Mouse (Mus musculus) liver, postnatal 0 days (tissue): ENCODE data around the gene Galntl5. TPM values are rescaled to one million over a fixed set of nuclear protein-coding genes. Genes with fewer than 3 reads are reported as not detected.
"Not testable (repeated sequence)": the region's sequence is repeated elsewhere in the genome, so short reads cannot be mapped to it uniquely, and the experiment has no call there.

Source experiments
- ATAC-seq: fragments of 200-750 bp; cut with Nextera tagmentation; 2 replicates; pipeline ENCODE4 v1.8.0; 2017; ENCODE audit warnings: mild to moderate bottlenecking, moderate library complexity
- DNase-seq: peaks from one replicate; pipeline ENCODE4 v3.0.0-alpha.2; 2016
- H3K27ac ChIP-seq: fragments of 300-500 bp; sonication (generic); 2 replicates; pipeline ENCODE4 v1.5.1; 2014; ENCODE audit warnings: antibody characterized with exemption, moderate library complexity, mild to moderate bottlenecking, low read depth
- H3K27me3 ChIP-seq: fragments of 300-500 bp; sonication (generic); 2 replicates; pipeline ENCODE4 v1.6.1; 2014; ENCODE audit warnings: low read length, control low read depth, mixed read lengths; ENCODE audit not compliant: insufficient read depth
- H3K36me3 ChIP-seq: fragments of 300-500 bp; sonication (generic); replicated peaks from 2 replicates; pipeline ENCODE4 v1.6.1; 2014; ENCODE audit warnings: mild to moderate bottlenecking, control low read depth, low read length, moderate library complexity, mixed read lengths; ENCODE audit not compliant: insufficient read depth
- H3K4me1 ChIP-seq: fragments of 300-500 bp; sonication (generic); 2 replicates; pipeline ENCODE4 v1.6.1; 2014; ENCODE audit warnings: antibody characterized with exemption, mild to moderate bottlenecking, control low read depth; ENCODE audit not compliant: insufficient read depth
- H3K4me2 ChIP-seq: fragments of 300-500 bp; sonication (generic); 2 replicates; pipeline ENCODE4 v1.6.1; 2014; ENCODE audit warnings: low read depth, mild to moderate bottlenecking, low read length, moderate library complexity, mixed read lengths
- H3K4me3 ChIP-seq: fragments of 300-500 bp; sonication (generic); 2 replicates; pipeline ENCODE4 v1.5.1; 2014; ENCODE audit warnings: low read depth, low read length
- H3K9ac ChIP-seq: fragments of 300-500 bp; sonication (generic); replicated peaks from 2 replicates; pipeline ENCODE4 v1.6.1; 2014; ENCODE audit warnings: mild to moderate bottlenecking, moderate library complexity
- H3K9me3 ChIP-seq: fragments of 300-500 bp; sonication (generic); 2 replicates; pipeline ENCODE4 v1.6.1; 2016; ENCODE audit warnings: mild to moderate bottlenecking, control low read depth, low read length, mixed read lengths
- CTCF ChIP-seq: sonication (generic); IDR thresholded peaks from 2 replicates; pipeline ENCODE4 v1.5.1; 2016; ENCODE audit warnings: antibody characterized with exemption, low read depth
- EP300 ChIP-seq: IDR thresholded peaks from 2 replicates; pipeline ENCODE4 v1.6.1; 2016; ENCODE audit warnings: antibody characterized with exemption, low read depth, mild to moderate bottlenecking
- WGBS: fragments of 180-500 bp; shearing (Covaris S2); extraction: QIAGEN DNeasy Blood & Tissue Kit; methylation state at CpG from one replicate; pipeline ENCODE4 v1.1.7; 2014; ENCODE audit not compliant: insufficient replicate concordance; 5-methylcytosine and 5-hydroxymethylcytosine counted together
- polyA plus RNA-seq: library from polyadenylated mRNA; unstranded; fragments of >200 nt; fragmentation: Nextera tagmentation; extraction: Ambion mirVana; gene quantifications from 2 replicates; pipeline ENCODE4 v1.2.1, GENCODE M21; 2015

The Galntl5 gene
- polyA plus RNA-seq, 1 experiment from 2014 or later = not detected

GRCm38 (mm10) chr5:25183595-25183994, 2.3 kb downstream of the Galntl5 start:
- Histone ChIP-seq H3K27ac (no peak overlapping the region), H3K9ac (no peak overlapping the region), H3K9me3 (no peaks in the 10 kb centered on the region), H3K4me3 (no peak overlapping the region), H3K4me2 (no peak overlapping the region), H3K4me1 (no peaks in the 10 kb centered on the region), H3K27me3 (no peaks in the 10 kb centered on the region), H3K36me3 (no peaks in the 10 kb centered on the region)
- 84% methylated on average over 4 of the region's 4 CpGs for WGBS
- ATAC-seq = no peak
- DNase-seq = no peak
- TF ChIP-seq CTCF (no peak), EP300 (no peak)

DNA sequence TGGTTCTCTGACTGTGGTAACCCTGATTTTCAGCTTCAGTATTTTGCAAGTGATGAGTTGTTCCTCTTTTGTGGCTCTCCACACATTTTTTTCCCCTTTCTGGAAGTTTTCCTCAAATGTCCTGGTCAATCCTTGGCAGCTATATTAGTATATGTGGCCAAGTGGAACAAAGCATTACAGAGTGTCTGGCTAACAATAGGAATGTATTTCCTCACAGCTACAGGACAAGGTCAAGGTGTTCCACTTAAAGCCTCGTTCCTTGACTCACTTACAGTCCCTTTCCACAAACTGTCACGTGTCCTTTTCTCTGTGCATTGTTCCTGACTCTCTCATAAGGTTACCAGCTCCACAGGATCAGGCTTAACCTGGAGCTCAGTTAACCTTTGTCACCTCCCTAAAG, 3.3 kb downstream of the Galntl5 start:
- Histone ChIP-seq H3K9ac (no peak overlapping the region), H3K4me3 (no peak overlapping the region), H3K9me3 (no peaks in the 10 kb centered on the region), H3K36me3 (no peaks in the 10 kb centered on the region), H3K27me3 (no peaks in the 10 kb centered on the region), H3K27ac (no peak overlapping the region), H3K4me1 (no peaks in the 10 kb centered on the region), H3K4me2 (no peak overlapping the region)
- WGBS = 56% methylated on average over 2 of the region's 2 CpGs
- ATAC-seq (no peak), DNase-seq (no peak)
- TF ChIP-seq CTCF = no peak
- TF ChIP-seq EP300 = no peak

DNA sequence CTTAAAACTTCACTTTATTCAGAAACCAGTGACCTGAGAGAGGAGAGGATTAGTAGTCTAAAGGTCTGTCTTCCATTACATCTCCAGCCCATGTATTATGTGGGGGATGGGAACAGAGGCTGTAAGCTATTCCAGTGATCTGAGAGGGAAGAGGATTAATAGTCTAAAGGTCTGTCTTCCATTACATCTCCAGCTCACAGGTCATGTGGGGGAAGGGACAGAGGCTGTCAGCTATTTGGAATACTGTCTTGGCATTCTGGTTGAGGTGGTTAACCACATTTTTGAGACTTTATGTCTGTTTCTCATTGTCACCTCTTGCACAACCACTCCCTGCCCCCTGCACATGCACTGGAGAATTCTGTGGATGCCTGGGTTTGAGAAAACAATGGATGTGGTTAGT, 6.5 kb downstream of the Galntl5 start:
- Histone ChIP-seq H3K4me3 (no peak overlapping the region), H3K36me3 (no peaks in the 10 kb centered on the region), H3K27ac (no peak overlapping the region), H3K9ac (no peak overlapping the region), H3K4me2 (no peak overlapping the region), H3K4me1 (no peaks in the 10 kb centered on the region), H3K9me3 (no peaks in the 10 kb centered on the region), H3K27me3 (no peaks in the 10 kb centered on the region)
- DNase-seq (no peak), ATAC-seq (no peak)
- TF ChIP-seq EP300 (no peak), CTCF (no peak)

DNA sequence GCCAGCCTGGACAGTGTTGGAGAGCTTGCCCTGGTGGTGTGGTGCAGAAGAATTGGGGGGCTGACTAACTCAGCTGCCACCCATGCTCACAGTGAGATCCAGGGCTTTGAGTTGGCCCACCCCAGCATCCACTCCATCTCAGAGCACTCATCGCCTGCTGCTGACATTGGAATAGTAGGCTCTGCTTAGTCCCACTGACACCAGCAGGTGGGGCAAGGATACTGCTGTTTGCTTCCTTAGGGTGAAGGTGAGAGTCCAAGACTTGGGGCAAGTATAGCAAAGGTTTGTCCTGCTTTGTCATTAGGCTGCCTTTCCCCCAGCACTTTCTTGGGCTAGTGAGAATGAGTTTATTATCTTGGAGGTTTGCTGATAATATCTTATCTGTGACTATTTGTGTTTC, 7.5 kb downstream of the Galntl5 start:
- TF ChIP-seq CTCF = peak; percentile 73
- no peak for TF ChIP-seq EP300

DNA sequence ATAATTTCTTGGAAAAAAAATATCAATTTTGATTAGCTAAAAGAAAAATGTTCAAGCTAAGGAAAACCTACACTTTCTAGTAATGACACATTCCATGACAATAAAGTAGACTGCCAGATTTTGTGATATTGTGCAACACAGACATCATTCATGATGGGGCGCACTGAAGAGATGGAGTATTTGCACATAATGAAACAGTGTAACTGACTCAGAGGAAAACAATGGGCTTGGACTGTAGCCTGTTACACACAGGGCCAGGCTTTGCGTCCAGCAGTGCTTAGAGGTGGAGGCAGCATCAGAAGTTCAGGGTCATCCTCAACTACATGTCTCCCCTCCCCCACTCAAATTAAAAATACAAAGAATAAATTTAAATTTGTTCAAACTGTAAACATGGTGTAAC, 9.3 kb downstream of the Galntl5 start:
- no peak overlapping the region for H3K4me3 ChIP-seq
- H3K27ac ChIP-seq = no peak overlapping the region
- no peak overlapping the region for H3K4me2 ChIP-seq
- no peaks in the 10 kb centered on the region for H3K4me1 ChIP-seq
- no peaks in the 10 kb centered on the region for H3K27me3 ChIP-seq
- WGBS = 68% methylated on average over 2 of the region's 2 CpGs
- TF ChIP-seq CTCF (no peak), EP300 (no peak)
- no peaks in the 10 kb centered on the region for H3K9me3 ChIP-seq
- DNase-seq = no peak
- H3K9ac ChIP-seq = no peak overlapping the region
- no peaks in the 10 kb centered on the region for H3K36me3 ChIP-seq
- ATAC-seq = no peak

More for the DNA sequence above, 7.5 kb downstream of the Galntl5 start:
- Histone ChIP-seq H3K27ac (no peak overlapping the region), H3K9me3 (no peaks in the 10 kb centered on the region), H3K4me2 (no peak overlapping the region), H3K36me3 (no peaks in the 10 kb centered on the region), H3K27me3 (no peaks in the 10 kb centered on the region), H3K4me3 (no peak overlapping the region), H3K9ac (no peak overlapping the region), H3K4me1 (no peaks in the 10 kb centered on the region)
- DNase-seq (peak; percentile 34), ATAC-seq (no peak)
- WGBS = 44% methylated on average over 1 of the region's 1 CpGs

GRCm38 (mm10) chr5:25211872-25212271, 30.6 kb downstream of the Galntl5 start:
- ATAC-seq = no peak
- no peaks in the 10 kb centered on the region for H3K36me3 ChIP-seq
- no peaks in the 10 kb centered on the region for H3K9me3 ChIP-seq
- TF ChIP-seq EP300 = no peak
- TF ChIP-seq CTCF = no peak
- no peaks in the 10 kb centered on the region for H3K27me3 ChIP-seq
- H3K4me3 ChIP-seq = no peak overlapping the region
- no peaks in the 10 kb centered on the region for H3K4me1 ChIP-seq
- H3K27ac ChIP-seq = no peak overlapping the region
- H3K4me2 ChIP-seq = no peak overlapping the region
- 35% methylated on average over 1 of the region's 1 CpGs for WGBS
- no peak overlapping the region for H3K9ac ChIP-seq
- no peak for DNase-seq

- DNase-seq, H3K27ac ChIP-seq, ATAC-seq, H3K9ac ChIP-seq, H3K4me1 ChIP-seq, H3K36me3 ChIP-seq, H3K27me3 ChIP-seq, H3K4me2 ChIP-seq, H3K9me3 ChIP-seq, H3K4me3 ChIP-seq: not testable (repeated sequence)
These were observed 32.0 kb downstream of the Galntl5 start for GRCm38 (mm10) chr5:25213216-25213615.
